Mouse (Mus musculus) liver, embryonic 14.5 days (tissue): ENCODE measurements around the gene Lmna.

Source experiments
- CTCF ChIP-seq: IDR thresholded peaks from 2 replicates; pipeline ENCODE4 v1.5.1; 2016; ENCODE audit warnings: antibody characterized with exemption, low read depth, control low read depth
- EP300 ChIP-seq: IDR thresholded peaks from 2 replicates; pipeline ENCODE4 v1.6.1; 2016; ENCODE audit warnings: antibody characterized with exemption, low read depth

- TF ChIP-seq CTCF: no peak
- TF ChIP-seq EP300: no peak
Observed at GRCm38 (mm10) chr3:88539397-88539796, 29.6 kb upstream of the Lmna start.
